Mouse (Mus musculus) brain, adult 2 months (tissue): ENCODE measurements around the gene Gimap9.
"Not testable (repeated sequence)": the region's sequence is repeated elsewhere in the genome, so short reads cannot be mapped to it uniquely, and the experiment has no call there.

Source experiments
- DNase-seq: peaks from one replicate; pipeline ENCODE4 v3.0.0; 2011; ENCODE audit warnings: low read depth, low spot score

The Gimap9 gene

DNA sequence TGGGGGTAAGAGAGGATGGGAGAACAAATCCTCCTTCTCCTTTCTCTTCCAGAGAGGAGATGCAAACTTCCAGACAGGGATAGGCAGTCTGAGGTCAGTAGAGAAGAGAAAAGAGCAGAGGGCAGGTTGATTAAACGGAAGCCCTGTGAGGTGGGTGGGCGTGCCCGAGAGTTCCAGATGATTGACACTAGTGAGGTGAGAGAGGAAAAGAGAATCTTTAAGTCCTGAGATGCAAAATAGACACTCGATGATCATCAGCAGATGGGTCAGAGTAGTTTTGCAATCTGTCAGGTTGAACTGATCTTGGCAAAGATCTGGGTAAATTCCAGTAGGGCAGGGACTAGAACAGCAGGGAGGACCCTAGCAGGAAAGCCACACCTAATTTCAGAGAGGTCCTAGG lies 11.2 kb upstream of the Gimap9 start:
- no peak for DNase-seq

- no peak for DNase-seq
Measured at GRCm38 (mm10) chr6:48665471-48665870, 10.5 kb upstream of the Gimap9 start.

- DNase-seq, result no peak
Measured at GRCm38 (mm10) chr6:48666159-48666586, 9.8 kb upstream of the Gimap9 start.

GRCm38 (mm10) chr6:48668022-48668421 lies 7.9 kb upstream of the Gimap9 start:
- no peak for DNase-seq

DNA sequence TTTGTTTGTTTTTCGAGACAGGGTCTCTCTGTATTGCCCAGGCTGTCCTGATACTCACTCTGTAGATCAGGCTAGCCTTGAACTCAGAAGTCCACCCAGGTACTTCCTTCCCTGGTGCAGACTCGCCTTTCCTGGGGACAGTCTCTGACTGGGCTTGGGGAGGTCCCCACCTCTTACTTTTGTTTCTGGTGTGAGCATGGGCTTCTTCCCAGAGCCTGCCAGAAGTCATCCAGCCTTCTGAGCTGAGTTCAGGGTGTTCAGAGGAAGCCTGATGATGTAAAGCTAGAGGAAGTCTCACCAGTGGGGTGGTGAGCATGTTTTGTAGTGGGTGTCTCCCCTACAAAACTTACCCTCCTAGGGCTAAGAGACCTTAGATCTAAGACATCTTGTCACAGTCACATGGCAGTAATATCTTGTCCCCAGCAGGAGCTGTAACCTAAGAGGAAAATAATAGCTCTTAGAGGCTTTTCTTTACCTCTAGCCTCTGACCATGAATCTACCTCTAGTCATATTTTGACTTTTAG lies 6.4 kb upstream of the Gimap9 start:
- no peak for DNase-seq

- DNase-seq, result no peak
Measured at GRCm38 (mm10) chr6:48674291-48675058, 1.5 kb upstream of the Gimap9 start.

- DNase-seq, result no peak
Measured at GRCm38 (mm10) chr6:48675400-48675930, 464 bp upstream of the Gimap9 start.

DNA sequence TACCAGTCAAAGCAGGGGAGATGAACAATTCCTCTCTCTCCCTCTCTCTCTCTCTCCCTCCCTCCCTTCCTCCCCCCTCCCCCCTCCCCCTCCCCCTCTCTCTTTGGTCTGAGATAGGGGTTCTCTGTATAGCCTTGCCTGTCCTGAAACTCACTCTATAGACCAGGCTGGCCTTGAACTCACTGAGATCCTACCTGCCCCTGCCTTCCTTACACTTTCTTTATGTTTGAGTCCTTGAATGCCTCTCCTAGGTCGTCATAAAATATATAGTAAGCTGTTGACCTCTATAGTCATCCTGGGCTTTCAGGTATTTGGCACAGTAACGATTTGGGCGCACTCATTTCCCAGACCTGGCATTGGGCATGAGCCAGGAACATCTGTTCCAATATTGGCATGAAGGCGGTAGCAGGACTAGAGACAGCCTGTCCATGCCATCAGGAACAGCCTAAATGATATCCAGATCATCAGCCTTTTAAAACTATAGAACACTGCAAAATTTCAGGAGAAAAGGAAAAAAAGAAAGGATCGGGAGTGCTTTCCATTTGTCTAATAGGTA lies 1.0 kb downstream of the Gimap9 start:
- DNase-seq, result no peak

DNA sequence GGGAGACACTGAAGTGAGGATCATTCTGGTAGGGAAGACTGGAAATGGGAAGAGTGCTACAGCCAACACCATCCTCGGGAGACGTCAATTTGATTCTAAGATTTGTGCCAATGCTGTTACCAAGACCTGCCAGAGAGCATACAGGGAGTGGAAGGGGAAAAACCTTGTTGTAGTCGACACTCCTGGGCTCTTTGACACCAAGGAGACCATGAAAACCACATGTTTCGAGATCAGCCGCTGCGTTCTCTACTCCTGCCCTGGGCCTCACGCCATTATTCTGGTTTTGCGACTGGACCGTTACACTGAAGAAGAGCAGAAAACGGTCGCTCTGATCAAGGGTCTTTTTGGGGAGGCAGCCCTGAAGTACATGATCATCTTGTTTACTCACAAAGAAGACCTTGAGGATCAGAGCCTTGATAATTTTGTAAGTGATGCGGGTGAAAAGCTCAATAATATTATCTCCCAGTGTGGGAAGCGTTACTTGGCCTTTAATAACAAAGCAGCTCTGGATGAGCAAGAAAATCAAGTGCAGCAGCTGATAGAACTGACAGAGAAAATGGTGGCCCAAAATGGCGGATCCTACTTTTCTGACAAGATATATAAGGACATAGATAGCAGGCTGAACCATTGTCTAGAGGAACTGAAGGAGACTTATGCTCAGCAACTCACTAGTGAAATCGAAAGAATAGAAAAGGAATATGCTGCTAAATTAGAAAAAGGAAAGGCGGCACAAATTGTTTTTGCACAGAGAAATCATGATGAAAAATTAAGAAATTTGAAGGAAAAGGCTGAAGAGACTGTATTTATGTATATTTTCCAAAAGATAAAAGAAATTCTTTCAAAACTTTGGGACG lies 1.8 kb downstream of the Gimap9 start:
- no peak for DNase-seq

- DNase-seq, result no peak
Measured at GRCm38 (mm10) chr6:48678391-48678790, 2.5 kb downstream of the Gimap9 start.

- DNase-seq, result no peak
Measured at GRCm38 (mm10) chr6:48679701-48680100, 3.8 kb downstream of the Gimap9 start.

DNA sequence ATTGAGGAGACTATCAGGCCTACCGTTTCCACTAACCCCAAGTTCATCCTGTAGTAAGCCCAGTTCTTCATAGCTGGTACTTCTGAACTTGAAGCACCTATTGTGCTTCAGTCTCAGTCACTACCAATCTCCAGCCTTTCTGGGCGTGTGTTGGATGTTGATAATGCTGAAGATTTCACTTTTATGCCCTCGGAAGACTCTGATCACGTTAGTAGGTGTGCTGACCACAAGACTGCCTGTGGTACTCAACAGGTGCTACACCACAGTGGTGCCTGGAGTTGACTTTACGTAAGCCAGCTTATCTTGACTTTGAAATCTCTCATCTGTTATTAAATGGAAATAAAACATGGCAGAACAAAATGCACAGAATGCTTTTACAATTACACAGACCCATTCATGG lies 4.5 kb downstream of the Gimap9 start:
- DNase-seq, result no peak

- no peak for DNase-seq
Measured at GRCm38 (mm10) chr6:48681472-48682090, 5.7 kb downstream of the Gimap9 start.

- DNase-seq, result peak; percentile 47
Measured at GRCm38 (mm10) chr6:48682271-48682670, 6.3 kb downstream of the Gimap9 start.

DNA sequence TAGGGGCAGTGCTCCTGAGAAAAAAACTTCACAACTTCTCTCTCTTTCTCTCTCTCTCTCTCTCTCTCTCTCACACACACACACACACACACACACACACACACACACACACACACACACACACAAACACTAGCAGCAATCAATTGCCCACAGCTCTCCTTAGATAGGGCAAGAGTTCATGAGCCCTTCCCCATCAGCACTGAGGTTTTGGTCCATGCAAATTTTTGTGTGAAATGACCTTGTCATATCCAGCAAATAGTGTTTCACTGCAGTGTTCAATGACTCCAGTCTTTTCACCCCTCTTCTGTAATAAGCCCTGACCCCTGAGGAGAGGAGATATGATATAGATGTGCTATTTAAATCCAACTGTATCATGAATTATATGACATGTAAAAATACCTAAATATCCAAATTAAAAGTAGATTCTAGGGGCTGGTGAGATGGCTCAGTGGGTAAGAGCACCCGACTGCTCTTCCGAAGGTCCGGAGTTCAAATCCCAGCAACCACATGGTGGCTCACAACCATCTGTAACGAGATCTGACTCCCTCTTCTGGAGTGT lies 7.4 kb downstream of the Gimap9 start:
- not testable (repeated sequence) for DNase-seq

DNA sequence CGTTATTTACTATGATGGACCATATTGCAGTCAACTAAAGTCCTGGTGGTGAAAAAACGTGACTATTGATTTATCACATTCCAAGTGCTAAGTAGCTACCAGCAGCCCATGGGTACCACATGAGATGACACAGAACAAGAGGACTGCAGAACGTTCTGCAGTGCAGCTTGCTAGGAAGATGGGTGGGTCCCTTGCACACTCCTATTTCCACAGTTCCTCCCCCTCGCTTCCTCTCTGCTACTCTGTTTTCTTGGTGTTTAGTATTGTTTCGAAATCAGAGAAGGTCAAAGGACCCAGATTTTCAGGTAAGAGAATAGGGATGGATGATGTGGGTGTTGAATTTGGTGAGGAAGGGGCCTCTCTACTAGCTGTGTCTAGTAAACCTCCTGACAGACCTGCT lies 8.4 kb downstream of the Gimap9 start, which contains the start of gene Gimap4:
Gene Gimap4 (plus strand): TSS at position 231 of the 400 bp plus-strand sequence.
- no peak for DNase-seq

DNA sequence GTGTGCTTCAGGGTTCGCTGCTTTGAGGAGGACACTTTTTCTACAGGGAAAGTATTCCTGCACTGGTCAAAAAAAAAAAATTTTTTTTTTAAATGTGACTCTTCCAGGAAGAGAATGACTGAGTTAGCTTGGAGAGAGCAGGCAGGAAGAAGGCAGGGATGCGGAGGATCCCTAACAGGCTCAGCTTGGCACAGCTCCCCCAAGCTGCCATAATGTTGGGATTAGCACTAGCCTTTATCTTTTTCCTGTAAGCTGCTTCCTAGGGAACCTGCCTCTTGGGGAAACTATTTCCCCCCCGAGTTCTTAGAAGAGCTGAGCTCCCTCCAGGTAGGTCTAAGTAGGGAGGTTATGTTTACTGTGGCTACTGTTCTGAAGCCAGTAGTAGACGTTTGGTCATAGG lies 8.9 kb downstream of the Gimap9 start:
- DNase-seq, result peak; percentile 10

DNA sequence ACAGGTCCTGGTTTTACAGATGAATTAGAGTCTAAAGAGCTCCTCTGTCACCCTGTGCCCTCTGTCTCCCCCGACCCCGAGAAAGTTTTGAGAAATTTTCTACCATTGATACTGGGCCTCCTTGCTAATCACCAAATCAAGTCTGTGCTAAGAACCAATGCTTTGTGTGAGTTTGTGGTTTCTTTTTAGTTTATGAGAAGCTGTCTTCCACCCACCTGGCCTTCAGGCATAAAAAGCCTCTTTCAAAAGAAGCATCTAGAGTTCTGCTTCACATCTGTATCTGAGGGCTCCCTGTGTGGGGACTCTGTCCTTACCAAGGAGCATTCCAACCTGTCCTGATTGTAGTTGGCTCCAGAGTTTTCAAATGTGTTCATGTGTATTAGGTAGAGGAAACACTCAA lies 9.3 kb downstream of the Gimap9 start:
- no peak for DNase-seq

DNA sequence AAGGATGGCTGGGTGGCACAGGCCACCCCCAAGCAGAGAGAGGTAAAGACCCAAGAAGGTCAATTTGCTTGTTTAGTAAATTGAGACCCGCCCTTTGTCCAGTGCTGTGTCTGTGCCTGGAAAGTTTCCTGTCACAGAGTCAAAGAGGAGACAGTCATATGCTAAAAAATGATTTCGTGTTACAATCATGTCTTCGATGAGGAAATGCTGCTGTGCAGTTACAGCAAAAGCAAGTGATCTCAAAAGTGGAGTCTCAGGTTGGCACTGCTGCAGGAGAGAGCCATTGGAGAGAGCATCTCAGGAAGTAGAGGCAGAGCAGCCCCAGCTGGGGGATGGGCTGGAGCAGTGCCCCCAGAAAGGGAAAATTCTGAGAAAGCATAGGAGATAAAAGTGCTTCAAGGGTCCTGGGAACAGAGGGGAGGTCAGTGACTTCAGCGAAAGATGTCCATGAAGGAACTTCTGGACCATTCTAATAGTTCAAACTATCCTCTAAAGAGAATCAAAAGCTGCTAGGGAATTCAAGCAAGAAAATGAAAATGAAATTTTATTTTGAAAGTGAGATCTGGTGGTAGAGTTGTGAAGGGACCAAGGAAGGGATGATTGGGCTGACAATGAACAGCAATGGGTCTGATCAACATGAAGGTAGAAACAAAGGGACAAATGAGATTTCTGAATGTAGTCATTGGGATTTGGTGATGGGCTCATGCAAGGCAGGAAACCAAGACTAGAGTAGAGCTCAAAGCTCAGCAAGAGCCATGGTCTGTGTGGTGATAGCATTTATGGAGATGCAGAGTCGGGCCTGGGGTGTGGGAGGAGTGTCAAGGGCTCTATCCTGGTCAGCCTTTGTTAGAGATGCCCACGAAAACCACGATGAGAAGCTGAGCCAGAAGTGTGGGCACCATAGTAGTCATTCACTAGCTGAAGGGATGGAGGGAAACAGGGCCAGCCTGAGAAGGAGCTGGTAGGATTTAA lies 10.1 kb downstream of the Gimap9 start:
- DNase-seq, result no peak

GRCm38 (mm10) chr6:48687077-48687476 lies 11.1 kb downstream of the Gimap9 start:
- no peak for DNase-seq
